In the genomic region with DNA sequence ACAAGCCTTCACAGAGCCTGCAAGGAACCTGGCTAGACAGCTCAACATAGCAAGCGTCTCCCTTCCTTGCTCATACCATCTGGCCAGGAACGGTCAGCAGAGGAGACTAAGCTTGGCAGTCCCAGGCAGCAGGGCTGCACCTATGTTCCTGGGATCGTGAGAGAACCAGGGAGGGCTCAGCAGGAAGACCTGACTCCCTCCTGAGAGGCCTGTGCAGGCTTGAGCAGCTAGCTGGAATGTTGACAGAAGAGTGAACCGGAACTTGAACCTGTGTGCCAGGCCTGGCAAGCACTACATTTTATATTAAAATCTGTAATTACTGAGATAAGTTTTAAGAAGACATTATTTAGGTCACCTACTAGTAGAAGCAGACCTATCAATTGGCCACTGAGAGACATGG, we compare ENCODE assay signal across 16 mouse cellular contexts.
"Had no signal": no experiment of that assay in that cellular context is flagged by ENCODE, and none has a peak within 500 bp of the region (broad histone marks: within the 10 kb centered on the region; RNA-seq: fewer than 3 reads in every experiment).

No protein-coding gene starts in this region.

- H3K9ac ChIP-seq: intestine, embryonic 15.5 days; limb, embryonic 12.5 days; liver, embryonic 13.5 days; liver, postnatal 0 days; lung, embryonic 15.5 days; midbrain, embryonic 12.5 days; neural tube, embryonic 13.5 days had no signal

- H3K4me1 ChIP-seq: intestine, embryonic 15.5 days; liver, embryonic 13.5 days; lung, embryonic 15.5 days; midbrain, embryonic 12.5 days had no signal

- H3K9me3 ChIP-seq: intestine, embryonic 15.5 days; limb, embryonic 12.5 days; liver, embryonic 13.5 days; lung, embryonic 15.5 days; midbrain, embryonic 12.5 days; neural tube, embryonic 13.5 days had no signal

- H3K4me3 ChIP-seq: intestine, embryonic 15.5 days; limb, embryonic 12.5 days; liver, embryonic 13.5 days; lung, embryonic 15.5 days; midbrain, embryonic 12.5 days; neural tube, embryonic 13.5 days had no signal

- H3K36me3 ChIP-seq: intestine, embryonic 15.5 days; limb, embryonic 12.5 days; liver, embryonic 13.5 days; lung, embryonic 15.5 days; midbrain, embryonic 12.5 days; neural tube, embryonic 13.5 days had no signal

- H3K4me2 ChIP-seq: intestine, embryonic 15.5 days; limb, embryonic 12.5 days; liver, embryonic 13.5 days; lung, embryonic 15.5 days; midbrain, embryonic 12.5 days; neural tube, embryonic 13.5 days had no signal

- DNase-seq: liver; liver, embryonic 13.5 days; liver, postnatal 0 days; lung, postnatal 14 days; retina, postnatal 1 day; right cerebral cortex, postnatal 4 days; spleen, adult 18-20 months; thymus, adult 18-20 months; thymus, postnatal 14 days had no signal

- ATAC-seq: intestine, embryonic 15.5 days; liver, postnatal 0 days; midbrain, embryonic 16.5 days had no signal

- H3K27me3 ChIP-seq: intestine, embryonic 15.5 days; limb, embryonic 12.5 days; liver, embryonic 13.5 days; lung, embryonic 15.5 days; midbrain, embryonic 12.5 days had no signal

- H3K27ac ChIP-seq: intestine, embryonic 15.5 days; limb, embryonic 12.5 days; liver, embryonic 13.5 days; lung, embryonic 15.5 days; macrophage; midbrain, embryonic 12.5 days; neural tube, embryonic 13.5 days had no signal
